Mouse (Mus musculus): ENCODE measurements around the gene Klhl11.

Gene Klhl11

GRCm38 (mm10) chr11:100471352-100472196 is 967 bp downstream of the Klhl11 start:
- peak; percentile 1 for DNase-seq (ENCODE audit: low spot score)

DNA sequence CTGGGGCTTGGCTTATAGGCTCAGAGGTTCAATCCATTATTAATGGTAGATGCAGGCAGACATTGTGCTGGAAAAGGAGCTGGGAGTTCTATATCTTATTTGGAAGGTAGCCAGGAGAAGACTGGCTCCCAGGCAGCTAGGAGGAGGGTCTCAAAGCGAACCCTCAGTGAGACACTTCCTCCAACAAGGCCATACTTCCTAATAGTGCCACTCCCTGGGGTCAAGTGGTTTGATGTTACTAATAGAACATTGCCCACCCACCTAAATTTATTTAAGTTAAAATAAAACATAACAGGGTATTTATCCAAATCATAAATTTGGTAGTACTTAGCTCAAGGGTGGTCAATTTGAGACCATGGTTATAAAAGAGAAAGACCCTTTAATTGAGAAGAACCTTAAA is 6.7 kb downstream of the Klhl11 start:
- DNase-seq (ENCODE audit: low spot score) = no peak

DNA sequence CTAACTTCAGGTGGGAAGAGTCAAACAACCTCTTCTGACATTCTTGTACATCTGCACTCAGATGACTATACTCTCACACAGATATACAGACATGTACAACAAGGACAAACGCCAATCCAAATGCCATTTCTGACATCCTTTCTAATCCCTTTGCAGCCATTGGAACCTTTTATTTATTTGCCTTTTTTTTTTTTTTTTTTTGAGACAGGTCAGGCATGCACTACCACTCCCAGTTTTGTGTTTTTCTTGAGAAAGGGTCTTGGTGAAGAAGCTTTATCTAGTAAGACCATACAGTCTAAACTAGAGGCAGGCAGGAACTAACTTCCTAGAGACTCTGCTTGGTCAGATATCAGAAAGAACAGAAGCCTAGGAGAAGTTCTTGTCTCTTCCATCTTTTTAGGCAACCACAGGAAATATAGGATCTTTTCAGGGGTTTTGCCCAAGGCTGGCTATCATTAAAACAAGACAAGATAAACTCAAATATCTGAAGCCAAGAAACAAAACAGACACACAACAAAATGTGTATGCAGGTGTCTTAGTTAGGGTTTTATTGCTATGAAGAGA is 7.2 kb downstream of the Klhl11 start:
- DNase-seq (ENCODE audit: low spot score) = no peak

DNA sequence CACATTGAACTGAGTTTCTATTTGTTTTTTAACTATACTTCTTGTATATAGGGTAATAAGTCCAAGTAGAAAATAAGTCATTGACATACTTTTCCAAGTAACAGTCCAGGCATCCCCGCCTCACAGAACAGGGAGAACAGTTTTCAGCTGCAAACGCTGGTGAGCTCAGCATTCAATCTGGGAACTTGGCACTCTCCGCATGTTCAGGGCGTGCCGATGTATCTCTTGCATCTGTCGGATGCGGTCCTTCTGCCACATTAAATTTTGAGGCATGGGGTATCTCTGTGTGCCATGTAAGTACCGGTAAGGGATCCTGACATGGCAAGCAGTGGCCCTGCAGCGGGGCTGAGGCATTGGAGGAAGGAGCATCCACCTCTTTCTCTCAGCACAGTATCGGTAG is 9.8 kb downstream of the Klhl11 start:
- no peak for DNase-seq (ENCODE audit: low spot score)

GRCm38 (mm10) chr11:100457711-100458110 is 14.8 kb downstream of the Klhl11 start:
- DNase-seq (ENCODE audit: low spot score) = no peak

DNA sequence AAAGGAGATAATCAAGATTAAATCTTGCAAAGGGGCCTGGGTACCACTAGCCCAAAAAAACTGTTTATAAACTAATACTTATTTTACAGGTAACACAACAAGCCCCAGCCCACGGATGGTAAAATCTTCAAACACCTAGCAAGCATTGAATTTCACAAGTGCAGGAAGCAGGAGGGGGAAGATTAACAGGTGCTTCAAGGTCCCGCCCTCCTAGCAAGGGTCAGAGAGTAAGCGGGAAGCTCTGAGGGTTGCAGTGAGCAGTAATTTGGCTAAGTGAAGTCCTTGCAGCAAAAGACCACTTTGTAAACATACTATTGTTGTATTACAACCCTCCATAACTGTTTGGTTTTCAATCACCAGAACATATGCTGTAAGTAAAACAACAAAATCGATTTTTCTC is 15.3 kb downstream of the Klhl11 start:
- no peak for DNase-seq (ENCODE audit: low spot score)

GRCm38 (mm10) chr11:100442625-100443024 is 29.9 kb downstream of the Klhl11 start:
- no peak for DNase-seq (ENCODE audit: low spot score)

- DNase-seq (ENCODE audit: low spot score) = no peak
Measured at GRCm38 (mm10) chr11:100441797-100442196, 30.7 kb downstream of the Klhl11 start, which contains the start of the genes Nt5c3b and Klhl10. Nt5c3b (minus strand) TSS chr11:100441808. Klhl10 (plus strand) TSS chr11:100441917.

- peak; percentile 86 for DNase-seq (ENCODE audit: low spot score)
Measured at GRCm38 (mm10) chr11:100440691-100441522, 31.6 kb downstream of the Klhl11 start.

DNA sequence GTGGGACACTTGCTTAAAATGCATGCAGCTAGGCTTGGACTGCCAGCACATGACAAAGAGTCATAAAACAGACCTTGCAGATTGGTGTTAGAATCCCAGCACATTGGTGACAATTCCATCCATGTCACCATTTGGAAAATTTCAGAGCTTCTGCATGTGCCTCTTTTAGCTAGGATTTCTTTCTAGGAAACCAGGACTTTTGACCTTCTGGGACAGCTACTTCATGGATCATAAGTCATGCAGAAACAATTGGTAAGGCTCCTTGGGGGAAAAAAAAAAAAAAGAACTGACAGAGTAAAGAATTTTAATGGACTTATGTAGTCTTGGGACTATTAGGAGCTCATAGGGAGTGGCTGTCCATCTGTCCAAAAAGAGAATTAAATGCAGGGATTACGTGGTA is 34.6 kb downstream of the Klhl11 start:
- no peak for DNase-seq (ENCODE audit: low spot score)

- DNase-seq (ENCODE audit: low spot score) = no peak
Measured at GRCm38 (mm10) chr11:100435678-100436246, 36.8 kb downstream of the Klhl11 start.

- no peak for DNase-seq (ENCODE audit: low spot score)
Measured at GRCm38 (mm10) chr11:100432002-100432401, 40.5 kb downstream of the Klhl11 start.

- no peak for DNase-seq (ENCODE audit: low spot score)
Measured at GRCm38 (mm10) chr11:100430052-100430451, 42.5 kb downstream of the Klhl11 start.

GRCm38 (mm10) chr11:100428612-100429199 is 43.8 kb downstream of the Klhl11 start:
- no peak for DNase-seq (ENCODE audit: low spot score)

DNA sequence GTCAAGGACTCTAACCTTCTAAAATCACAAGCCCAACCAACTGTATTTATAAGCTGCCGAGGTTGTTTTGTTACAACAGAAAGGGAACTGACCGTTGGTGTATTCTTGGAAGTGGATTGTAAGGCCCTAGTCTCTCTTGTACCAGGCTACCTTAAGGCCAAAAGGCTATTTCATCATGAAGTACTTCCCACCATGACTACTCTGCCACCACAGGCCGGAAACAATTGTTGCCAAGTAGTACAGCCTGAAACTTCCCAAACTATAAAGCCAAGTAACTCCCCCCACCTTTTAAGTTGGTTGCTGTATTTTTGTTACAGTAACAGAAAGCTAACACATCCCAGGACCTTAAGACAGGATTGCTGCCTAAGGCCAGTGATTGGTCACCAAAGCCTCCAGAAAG is 45.7 kb downstream of the Klhl11 start:
- DNase-seq (ENCODE audit: low spot score) = no peak

DNA sequence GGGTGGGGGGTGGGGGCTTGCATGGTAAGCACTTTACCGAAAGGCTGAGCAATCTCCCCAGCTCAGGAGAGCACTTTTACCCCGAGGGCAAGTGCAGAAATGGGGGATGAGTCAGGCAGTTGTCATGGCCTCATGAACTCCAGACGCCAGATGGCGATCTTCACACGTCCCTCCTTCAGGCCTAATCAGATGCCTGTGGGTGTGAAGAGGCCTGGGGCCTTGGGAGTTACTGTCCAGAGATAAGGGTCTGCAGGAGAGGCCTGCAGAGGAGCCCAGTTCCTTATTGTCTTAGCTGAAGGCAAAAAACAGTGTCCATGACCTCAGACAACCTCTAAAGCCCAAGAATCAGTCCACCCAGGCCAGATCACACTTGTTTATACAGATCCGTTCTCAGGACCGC is 46.7 kb downstream of the Klhl11 start:
- peak; percentile 57 for DNase-seq (ENCODE audit: low spot score)

- DNase-seq (ENCODE audit: low spot score) = no peak
Measured at GRCm38 (mm10) chr11:100423836-100424235, 48.7 kb downstream of the Klhl11 start.

DNA sequence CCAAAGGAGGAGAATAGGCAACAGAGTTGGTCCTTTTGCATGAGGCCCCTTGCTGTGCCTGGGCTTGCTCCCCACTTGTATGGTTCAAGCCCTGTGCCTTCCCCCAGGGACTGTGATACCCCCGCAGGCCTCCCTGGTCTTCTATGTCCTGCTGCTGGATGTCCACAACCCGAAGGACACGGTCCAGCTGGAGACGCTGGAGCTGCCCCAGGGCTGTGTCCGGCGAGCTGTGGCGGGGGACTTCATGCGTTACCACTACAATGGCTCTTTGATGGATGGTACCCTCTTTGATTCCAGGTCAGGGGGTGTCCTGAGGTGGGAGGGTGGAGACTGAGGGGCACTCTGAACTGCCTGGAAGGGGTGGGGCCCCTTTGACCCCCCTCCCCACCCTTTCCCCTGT is 51.0 kb downstream of the Klhl11 start:
- DNase-seq (ENCODE audit: low spot score) = no peak

DNA sequence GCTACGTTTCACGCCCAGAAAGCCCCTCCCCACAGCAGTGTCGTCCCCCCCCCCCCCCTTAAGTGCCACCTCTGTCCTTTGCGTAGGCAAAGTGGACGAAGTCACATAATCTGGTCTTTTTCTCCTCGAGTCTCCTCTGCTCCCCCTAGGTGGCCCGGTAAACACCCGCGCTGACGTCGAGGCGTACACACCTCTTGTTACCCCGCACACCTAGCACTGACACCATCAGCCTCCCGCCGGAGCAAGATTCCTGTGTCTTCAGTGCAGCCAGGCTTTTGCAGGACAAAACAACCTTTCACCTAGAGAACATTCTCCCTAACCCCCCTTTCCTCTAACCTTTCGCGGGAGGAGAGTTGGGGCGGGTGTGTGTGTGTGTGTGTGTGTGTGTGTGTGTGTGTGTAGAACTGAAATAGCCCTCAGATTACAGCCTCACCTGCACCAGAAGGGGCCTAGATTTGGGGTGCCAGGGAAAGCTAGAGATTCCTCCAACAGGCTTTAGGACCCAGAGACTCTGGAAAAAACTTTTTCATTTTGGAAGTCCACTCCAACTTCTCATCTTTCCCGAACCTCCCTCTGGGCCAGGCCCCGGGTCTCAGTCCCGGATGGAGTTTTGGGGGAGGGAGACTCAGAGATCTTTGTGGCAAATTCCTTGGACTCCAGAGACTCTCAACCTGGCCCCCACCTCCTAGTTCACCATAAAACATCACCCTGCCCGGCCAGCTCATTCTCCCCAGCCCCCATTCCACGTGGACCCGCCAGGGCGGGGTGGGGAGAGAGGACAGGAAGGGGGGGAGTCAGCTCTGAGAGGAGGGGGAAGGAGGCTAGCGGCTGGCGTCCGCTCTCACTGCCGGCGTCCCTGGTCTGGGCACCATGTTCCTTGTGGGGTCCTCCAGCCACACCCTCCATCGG is 57.4 kb downstream of the Klhl11 start, which contains the start of gene Fkbp10:
Gene Fkbp10, plus strand, starts transcription at position 784 of the 909 bp plus-strand sequence.
- DNase-seq (ENCODE audit: low spot score) = peak; percentile 23

DNA sequence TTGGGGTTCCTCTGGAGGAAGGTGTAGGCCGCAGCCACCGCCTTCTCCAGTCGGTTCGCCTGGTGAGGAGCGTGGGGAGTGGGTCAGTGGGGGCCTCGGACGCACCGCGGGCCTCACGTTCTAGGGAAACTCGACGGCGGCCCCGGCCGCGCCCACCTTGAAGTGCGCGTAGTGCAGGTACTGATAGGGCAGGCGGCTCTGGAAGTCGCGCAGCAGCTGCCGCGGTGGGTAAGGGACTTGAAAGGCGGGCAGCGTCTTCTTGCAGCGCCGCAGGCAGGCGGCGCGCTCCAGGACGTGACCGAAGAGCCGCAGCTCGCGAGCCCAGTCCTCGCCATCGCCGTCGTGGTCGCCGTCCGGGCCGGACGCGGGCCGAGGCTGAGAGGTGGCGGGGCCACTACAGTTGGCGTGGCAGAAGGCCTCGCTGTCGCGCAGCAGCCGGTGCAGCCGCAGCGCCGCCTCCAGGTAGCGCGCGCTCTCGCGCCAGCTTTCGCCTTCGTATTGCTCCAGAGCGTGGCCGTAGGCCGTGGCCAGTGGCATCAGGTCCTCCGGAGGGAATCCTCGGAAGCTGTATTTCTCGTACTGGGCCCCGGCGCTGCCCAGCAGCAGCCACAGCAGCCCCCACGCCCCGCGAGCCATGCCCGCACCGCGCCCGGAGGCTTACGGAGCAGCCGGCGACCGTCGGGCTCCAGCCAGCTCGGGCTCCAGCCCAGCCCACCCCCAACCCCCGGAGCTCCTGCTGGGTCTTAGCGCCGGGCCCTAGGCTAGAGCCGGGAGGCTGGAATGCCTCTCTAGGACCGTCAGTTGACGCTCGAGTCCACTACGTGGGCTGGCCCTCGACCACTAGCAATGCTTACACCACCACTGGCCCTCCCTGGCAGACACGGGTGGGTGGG is 58.3 kb downstream of the Klhl11 start, which contains the start of gene P3h4:
Gene P3h4, minus strand, starts transcription at position 816 of the 893 bp plus-strand sequence.
- DNase-seq (ENCODE audit: low spot score) = peak; percentile 45

All from T-cell, adult 2 months (primary cell).